Mouse (Mus musculus) CH12.LX (cell line): ENCODE data around the gene Adam12. TPM values are rescaled to one million over a fixed set of nuclear protein-coding genes. Genes with fewer than 3 reads are reported as not detected.

ENCODE experiments used
- DNase-seq: peaks from one replicate; pipeline ENCODE4 v3.0.0-alpha.2; 2013; ENCODE audit errors: extremely low read depth
- H3K27ac ChIP-seq: 2 replicates; pipeline ENCODE4 v1.5.1; 2012; ENCODE audit warnings: low read depth, mild to moderate bottlenecking, control low read depth, moderate library complexity; ENCODE audit not compliant: insufficient read depth
- H3K27me3 ChIP-seq: replicated peaks from 2 replicates; pipeline ENCODE3; 2012; ENCODE audit warnings: inconsistent platforms
- H3K36me3 ChIP-seq, 2 experiments: replicated peaks in 1 of 2; 2 replicates each; pipeline versions ENCODE3 to v1.6.1; 2012; ENCODE audit warnings: inconsistent platforms in 1 of 2, low read length in 1 of 2, mild to moderate bottlenecking in 1 of 2, mixed read lengths in 1 of 2, moderate library complexity in 1 of 2; ENCODE audit not compliant: control insufficient read depth in 1 of 2, insufficient read depth in 1 of 2
- H3K4me1 ChIP-seq, 2 experiments: 2 replicates each; pipeline ENCODE4 v1.6.1; 2012; ENCODE audit warnings: inconsistent platforms in 1 of 2, moderate library complexity in 1 of 2; ENCODE audit not compliant: insufficient read depth in 2 of 2, control insufficient read depth in 1 of 2
- H3K4me2 ChIP-seq: 2 replicates; pipeline ENCODE4 v1.6.1; 2012; ENCODE audit warnings: low read depth, mild to moderate bottlenecking, control low read depth; ENCODE audit not compliant: poor library complexity, insufficient read depth, severe bottlenecking
- H3K4me3 ChIP-seq, 3 experiments: fragments of 150-350 bp in 1 of 3; sonication (generic) in 1 of 3; replicated peaks in 1 of 3; 2 replicates each; pipeline versions ENCODE3 to v1.5.1; 2011 to 2012; ENCODE audit warnings: low read depth in 2 of 3, low read length in 2 of 3, mild to moderate bottlenecking in 2 of 3, moderate library complexity in 2 of 3, control low read depth in 1 of 3, improper control_type of control experiment in 1 of 3, inconsistent platforms in 1 of 3, mixed read lengths in 1 of 3; ENCODE audit not compliant: poor library complexity in 1 of 3
- H3K79me2 ChIP-seq: replicated peaks from 2 replicates; pipeline ENCODE4 v1.6.1; 2012; ENCODE audit warnings: mild to moderate bottlenecking, moderate library complexity; ENCODE audit not compliant: control insufficient read depth, poor library complexity, insufficient read depth, severe bottlenecking; ENCODE audit errors: extremely low read depth
- H3K9ac ChIP-seq: 2 replicates; pipeline ENCODE4 v1.6.1; 2012; ENCODE audit warnings: low read depth, mild to moderate bottlenecking, control low read depth, moderate library complexity; ENCODE audit not compliant: insufficient read depth
- H3K9me3 ChIP-seq: replicated peaks from 2 replicates; pipeline ENCODE3; 2012; ENCODE audit warnings: low read length, inconsistent platforms, mixed read lengths
- CHD1 ChIP-seq: IDR thresholded peaks from 2 replicates; pipeline ENCODE4 v1.6.1; 2012; ENCODE audit warnings: low read depth, low read length, improper control_type of control experiment, inconsistent platforms
- CTCF ChIP-seq, 2 experiments: IDR thresholded peaks in 1 of 2; conservative IDR thresholded peaks in 1 of 2; 2 replicates each; pipeline ENCODE4 v1.5.1; 2011 to 2012; ENCODE audit warnings: low read depth in 2 of 2, low read length in 2 of 2, improper control_type of control experiment in 1 of 2, inconsistent platforms in 1 of 2, mild to moderate bottlenecking in 1 of 2, moderate library complexity in 1 of 2
- ELF1 ChIP-seq: IDR thresholded peaks from 2 replicates; pipeline ENCODE4 v1.6.1; 2014; ENCODE audit warnings: low read depth, mild to moderate bottlenecking, inconsistent platforms, low read length, improper control_type of control experiment
- GABPA ChIP-seq: IDR thresholded peaks from 2 replicates; pipeline ENCODE4 v1.6.1; 2012; ENCODE audit warnings: low read depth, low read length, improper control_type of control experiment, inconsistent platforms; ENCODE audit not compliant: insufficient replicate concordance
- HCFC1 ChIP-seq: IDR thresholded peaks from 2 replicates; pipeline ENCODE4 v1.6.1; 2012; ENCODE audit warnings: low read depth, mild to moderate bottlenecking, inconsistent platforms, low read length, improper control_type of control experiment
- MAFK ChIP-seq: IDR thresholded peaks from 2 replicates; pipeline ENCODE4 v1.6.1; 2011; ENCODE audit warnings: low read length, improper control_type of control experiment; ENCODE audit not compliant: insufficient replicate concordance
- MEF2A ChIP-seq: IDR thresholded peaks from 2 replicates; pipeline ENCODE4 v1.6.1; 2014; ENCODE audit warnings: low read depth, mild to moderate bottlenecking, inconsistent platforms, low read length, improper control_type of control experiment, borderline replicate concordance
- MYC ChIP-seq: IDR thresholded peaks from 2 replicates; pipeline ENCODE4 v1.6.1; 2011; ENCODE audit warnings: low read depth, mild to moderate bottlenecking, improper control_type of control experiment, low read length
- NRF1 ChIP-seq: IDR thresholded peaks from 2 replicates; pipeline ENCODE4 v1.6.1; 2014; ENCODE audit warnings: low read depth, mild to moderate bottlenecking, inconsistent platforms, low read length, improper control_type of control experiment, moderate library complexity
- PAX5 ChIP-seq: IDR thresholded peaks from 2 replicates; pipeline ENCODE4 v1.6.1; 2012; ENCODE audit warnings: low read length, inconsistent platforms, mixed read lengths
- POLR2A ChIP-seq: IDR thresholded peaks from 2 replicates; pipeline ENCODE4 v1.6.1; 2011; ENCODE audit warnings: low read depth, mild to moderate bottlenecking, improper control_type of control experiment, low read length
- RAD21 ChIP-seq: IDR thresholded peaks from 2 replicates; pipeline ENCODE4 v1.6.1; 2011; ENCODE audit warnings: low read depth, mild to moderate bottlenecking, low read length, improper control_type of control experiment, moderate library complexity
- RCOR1 ChIP-seq: conservative IDR thresholded peaks from 2 replicates; pipeline ENCODE4 v1.6.1; 2012; ENCODE audit warnings: low read depth, mild to moderate bottlenecking, inconsistent platforms, low read length, improper control_type of control experiment
- SIN3A ChIP-seq: IDR thresholded peaks from 2 replicates; pipeline ENCODE4 v1.6.1; 2012; ENCODE audit warnings: low read length, improper control_type of control experiment, inconsistent platforms
- SMC3 ChIP-seq: IDR thresholded peaks from 2 replicates; pipeline ENCODE4 v1.6.1; 2011; ENCODE audit warnings: low read depth, low read length, improper control_type of control experiment
- TBP ChIP-seq: conservative IDR thresholded peaks from 2 replicates; pipeline ENCODE4 v1.6.1; 2011; ENCODE audit warnings: low read depth, low read length, improper control_type of control experiment
- UBTF ChIP-seq: IDR thresholded peaks from 2 replicates; pipeline ENCODE4 v1.6.1; 2012; ENCODE audit warnings: low read depth, mild to moderate bottlenecking, inconsistent platforms, low read length, improper control_type of control experiment, moderate library complexity
- USF1 ChIP-seq: IDR thresholded peaks from 2 replicates; pipeline ENCODE4 v1.6.1; 2014; ENCODE audit warnings: low read depth, mild to moderate bottlenecking, inconsistent platforms, low read length, improper control_type of control experiment
- ZC3H11A ChIP-seq: IDR thresholded peaks from 2 replicates; pipeline ENCODE4 v1.6.1; 2012; ENCODE audit warnings: low read depth, mild to moderate bottlenecking, inconsistent platforms, low read length, improper control_type of control experiment
- ZKSCAN1 ChIP-seq: IDR thresholded peaks from 2 replicates; pipeline ENCODE4 v1.6.1; 2012; ENCODE audit warnings: low read depth, inconsistent platforms, low read length, improper control_type of control experiment, borderline replicate concordance
- ZNF384 ChIP-seq: IDR thresholded peaks from 2 replicates; pipeline ENCODE4 v1.6.1; 2012; ENCODE audit warnings: low read depth, low read length, improper control_type of control experiment, inconsistent platforms
- dilution Hi-C: fragments of 300-500 bp; cut with MboI; formaldehyde crosslinking; loops from 2 replicates; pipeline ENCODE4 v1.14.3; 2020; ENCODE audit warnings: low sequenced_read_pairs; ENCODE audit not compliant: extremely low pct_unique_long_range_greater_than_20kb, extremely low pct_ligation_motif_present
- in situ Hi-C: fragments of 300-500 bp; cut with MboI; formaldehyde crosslinking; loops from 3 replicates; pipeline ENCODE4 v1.14.3; 2019; ENCODE audit warnings: low sequenced_read_pairs, low pct_ligation_motif_present, low pct_unique_long_range_greater_than_20kb, mixed read lengths
- polyA plus RNA-seq: library from polyadenylated mRNA; unstranded; fragments of >175 nt; gene quantifications from 2 replicates; pipeline ENCODE4 v1.2.1, GENCODE M21; 2012; ENCODE audit warnings: low read depth; ENCODE audit not compliant: insufficient read length
- total RNA-seq, 2 experiments: library from RNA; depleted of rRNA; stranded (reverse); fragments of 300-350 nt in 1 of 2; fragments of >200 nt in 1 of 2; gene quantifications; 2 replicates each; pipeline ENCODE4 v1.2.3; 2012 to 2014

The Adam12 gene
- total and polyA plus RNA-seq, 3 experiments, result not detected

DNA sequence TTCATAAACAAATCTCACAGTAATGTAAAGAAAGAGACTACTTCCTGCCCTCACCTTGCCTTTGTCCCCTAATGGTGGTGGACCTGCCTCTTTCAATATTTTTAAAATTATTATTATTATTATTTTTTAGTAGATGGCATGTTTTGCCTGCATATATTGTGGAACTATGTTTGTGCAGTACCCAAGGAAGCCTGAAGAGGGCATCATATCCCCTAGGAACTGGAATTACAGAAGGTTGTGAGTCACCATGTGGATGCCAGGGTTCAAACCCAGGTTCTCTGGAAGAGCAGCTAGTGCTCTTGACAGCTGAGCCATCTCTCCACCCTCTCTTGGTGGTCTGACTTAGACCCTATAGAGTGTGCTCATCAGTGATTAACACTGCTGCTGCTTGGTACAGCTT, 381.2 kb downstream of the Adam12 start:
- Histone ChIP-seq H3K4me3 (no peak overlapping the region), H3K4me1 (no peaks in the 10 kb centered on the region), H3K4me2 (no peak overlapping the region), H3K79me2 (no peaks in the 10 kb centered on the region), H3K27me3 (peaks cover 68% of the 10 kb centered on the region), H3K36me3 (no peaks in the 10 kb centered on the region), H3K9ac (no peak overlapping the region), H3K9me3 (no peaks in the 10 kb centered on the region), H3K27ac (no peak overlapping the region)
- in situ Hi-C loops (loop anchor here (25.0 kb wide), 1 partner anchor 1637 kb away; no protein-coding TSS in a partner anchor), dilution Hi-C loops (no loop called here)
- DNase-seq, result peak; percentile 2
- TF ChIP-seq NRF1, result no peak
- TF ChIP-seq RCOR1, result no peak
- peak; percentile 30 to 36; a peak in 3 of 4 replicates for TF ChIP-seq CTCF (conservative IDR thresholded peaks at IDR 0.05 in 1 of 2, IDR thresholded peaks at IDR 0.05 in 1 of 2; ENCODE audit: low read depth in 2 of 2, low read length in 2 of 2)
- TF ChIP-seq ZKSCAN1, result no peak
- peak; percentile 24 for TF ChIP-seq RAD21

DNA sequence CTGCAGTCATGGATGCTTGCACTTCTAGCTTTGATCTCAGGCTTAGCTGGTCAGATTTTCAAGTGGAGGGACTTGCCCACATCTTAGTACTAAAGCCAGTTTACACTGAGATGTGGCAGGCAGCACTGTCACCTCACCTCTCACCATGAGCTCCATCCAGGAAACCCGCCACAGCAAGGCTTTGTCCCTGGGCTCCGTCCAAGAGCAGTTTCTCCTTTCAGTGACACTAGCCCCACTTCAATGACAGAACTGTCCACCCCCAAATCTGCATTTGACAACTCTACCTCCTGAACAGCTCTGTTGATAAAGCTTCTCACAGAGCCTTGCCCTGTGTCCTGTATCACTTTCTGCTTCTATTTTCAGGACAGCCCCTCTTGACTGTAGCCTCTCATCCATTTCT, 383.8 kb downstream of the Adam12 start:
- no peak overlapping the region for H3K4me3 ChIP-seq
- H3K36me3 ChIP-seq, result no peaks in the 10 kb centered on the region
- H3K9ac ChIP-seq, result no peak overlapping the region
- no peak overlapping the region for H3K27ac ChIP-seq
- no peaks in the 10 kb centered on the region for H3K79me2 ChIP-seq
- H3K4me1 ChIP-seq, result no peaks in the 10 kb centered on the region
- no peak for DNase-seq
- dilution Hi-C loops, result no loop called here
- in situ Hi-C loops, result no loop called here
- TF ChIP-seq USF1, result no peak
- no peak for TF ChIP-seq POLR2A
- TF ChIP-seq TBP, result no peak
- no peak for TF ChIP-seq MAFK
- TF ChIP-seq NRF1, result no peak
- no peak for TF ChIP-seq ZNF384
- no peak for TF ChIP-seq MYC
- no peak for TF ChIP-seq HCFC1
- no peak for TF ChIP-seq RAD21
- no peak for TF ChIP-seq GABPA
- TF ChIP-seq ZKSCAN1, result no peak
- TF ChIP-seq MEF2A, result no peak
- no peak for TF ChIP-seq UBTF
- TF ChIP-seq CHD1, result no peak
- no peak for TF ChIP-seq SIN3A
- TF ChIP-seq SMC3, result no peak
- TF ChIP-seq PAX5, result no peak
- TF ChIP-seq ZC3H11A, result no peak
- TF ChIP-seq ELF1, result no peak
- TF ChIP-seq, all 38 proteins: peak for 0
- Histone ChIP-seq H3K4me2 (no peak overlapping the region), H3K27me3 (peaks cover 67% of the 10 kb centered on the region), H3K9me3 (no peaks in the 10 kb centered on the region)
